In genomic region chr17:27133551-27134141, GRCm38 (mm10) we compare ENCODE assay signal across 8 mouse cellular contexts. TPM values are rescaled to one million over a fixed set of nuclear protein-coding genes. Genes with fewer than 3 reads are reported as not detected.
DNase-seq lines count a peak whose midpoint lies in the region; ATAC-seq and TF ChIP-seq lines count a peak whose summit lies in the region.

Gene Uqcc2, minus strand, starts transcription at chr17:27133916.

- 0 out of 2 replicates have a peak, but pooled peaks have one; percentile 23 for TF ChIP-seq POLR2A in bone marrow macrophage, adult 2 months (IDR thresholded peaks at IDR 0.05; ENCODE audit: borderline replicate concordance, low read depth, low read length)
- TF ChIP-seq POLR2A in embryonic fibroblast, embryonic 13.5 days (IDR thresholded peaks at IDR 0.05; ENCODE audit: low read depth, low read length), result peak; percentile 79

- peak; percentile 99 for DNase-seq in A20 (ENCODE audit: low read depth, low spot score)
- DNase-seq in heart, adult 9 months (ENCODE audit: low spot score in 2 of 2), result peak; percentile 97 to 98
- DNase-seq in monocyte, adult 2 months (ENCODE audit: low read depth in 1 of 2, low spot score in 2 of 2), result peak; percentile 89 to 93
- peak; percentile 96 to 97 for DNase-seq in spleen, postnatal 36 days (ENCODE audit: low spot score in 2 of 2)

- ATAC-seq in kidney, embryonic 14.5 days (ENCODE audit: low FRiP score, low TSS enrichment), result peak; percentile 88
- ATAC-seq in limb, embryonic 15.5 days (ENCODE audit: insufficient number of reproducible peaks, low FRiP score, low TSS enrichment, low read depth), result peak; percentile 89

- under 1% methylated on average over 46 of the region's 46 CpGs for WGBS in kidney, embryonic 14.5 days
- under 1% methylated on average over 46 of the region's 46 CpGs for WGBS in limb, embryonic 15.5 days

- H3K9me3 ChIP-seq in kidney, embryonic 14.5 days (ENCODE audit: control insufficient read depth, low read length), result no peaks in the 10 kb centered on the region
- no peaks in the 10 kb centered on the region for H3K9me3 ChIP-seq in limb, embryonic 15.5 days

- no peaks in the 10 kb centered on the region for H3K36me3 ChIP-seq in kidney, embryonic 14.5 days (ENCODE audit: control insufficient read depth, insufficient read depth, low read length)
- no peaks in the 10 kb centered on the region for H3K36me3 ChIP-seq in limb, embryonic 15.5 days

- H3K9ac ChIP-seq in kidney, embryonic 14.5 days (ENCODE audit: low read depth, low read length), result peak within 1 kb of the TSS; percentile 77
- peak within 1 kb of the TSS; percentile 70 for H3K9ac ChIP-seq in limb, embryonic 15.5 days

- H3K4me2 ChIP-seq in kidney, embryonic 14.5 days (replicated peaks; ENCODE audit: low read depth, low read length), result peak within 1 kb of the TSS; percentile 38
- peak within 1 kb of the TSS; percentile 50 for H3K4me2 ChIP-seq in limb, embryonic 15.5 days

- H3K4me1 ChIP-seq in bone marrow macrophage, adult 2 months (ENCODE audit: control insufficient read depth, insufficient read depth, low read length), result peaks cover 15% of the 10 kb centered on the region
- peaks cover 12% of the 10 kb centered on the region for H3K4me1 ChIP-seq in embryonic fibroblast, embryonic 13.5 days (ENCODE audit: control insufficient read depth, insufficient read depth, low read length)
- H3K4me1 ChIP-seq in kidney, embryonic 14.5 days (ENCODE audit: control insufficient read depth, insufficient read depth, low read length), result peaks cover 39% of the 10 kb centered on the region
- peaks cover 63% of the 10 kb centered on the region for H3K4me1 ChIP-seq in limb, embryonic 15.5 days

- H3K27me3 ChIP-seq in kidney, embryonic 14.5 days (ENCODE audit: control insufficient read depth, insufficient read depth, low read length), result no peaks in the 10 kb centered on the region
- no peaks in the 10 kb centered on the region for H3K27me3 ChIP-seq in limb, embryonic 15.5 days

- TF ChIP-seq CTCF in bone marrow macrophage, adult 2 months (IDR thresholded peaks at IDR 0.05; ENCODE audit: low read depth, low read length), result 0 out of 2 replicates have a peak, but pooled peaks have one; percentile 21
- TF ChIP-seq CTCF in embryonic fibroblast, embryonic 13.5 days (IDR thresholded peaks at IDR 0.05; ENCODE audit: borderline replicate concordance, insufficient read depth, low read length), result peak; percentile 91

- peak within 1 kb of the TSS; percentile 38 for H3K27ac ChIP-seq in bone marrow macrophage, adult 2 months (ENCODE audit: insufficient read depth, low read depth, low read length)
- H3K27ac ChIP-seq in embryonic fibroblast, embryonic 13.5 days (ENCODE audit: insufficient read depth, low read length), result no peak within 1 kb of the TSS; the same call in 1 of the 2 replicates
- H3K27ac ChIP-seq in kidney, embryonic 14.5 days (ENCODE audit: low read depth, low read length), result 0 out of 2 replicates have a peak within 1 kb of the TSS, but pooled peaks have one; percentile 39
- H3K27ac ChIP-seq in limb, embryonic 15.5 days, result peak within 1 kb of the TSS; percentile 82

- H3K4me3 ChIP-seq in bone marrow macrophage, adult 2 months (ENCODE audit: insufficient read depth, low read length), result peak within 1 kb of the TSS; percentile 78
- H3K4me3 ChIP-seq in embryonic fibroblast, embryonic 13.5 days (ENCODE audit: insufficient read depth, low read length), result peak within 1 kb of the TSS; percentile 67
- H3K4me3 ChIP-seq in kidney, embryonic 14.5 days (ENCODE audit: low read length), result peak within 1 kb of the TSS; percentile 67
- H3K4me3 ChIP-seq in limb, embryonic 15.5 days, result peak within 1 kb of the TSS; percentile 82

RNA-seq across cellular contexts. Expression of gene Uqcc2, which starts in this region (rescaled TPM):
- 75.5 and 91.6 TPM in 2 replicates for polyA plus RNA-seq in bone marrow macrophage, adult 2 months (2012; ENCODE audit: insufficient read depth, insufficient read length, missing spikeins)
- polyA plus RNA-seq in embryonic fibroblast, embryonic 13.5 days (2011; ENCODE audit: insufficient read length, low read depth, missing spikeins), result 148 and 168 TPM in 2 replicates
- polyA plus RNA-seq in kidney, embryonic 14.5 days (2014; fragmentation: Nextera tagmentation; extraction: Ambion mirVana), result 293 and 406 TPM in 2 replicates
- polyA plus RNA-seq in limb, embryonic 15.5 days (2015; fragmentation: Nextera tagmentation; extraction: Ambion mirVana), result 276 and 289 TPM in 2 replicates
